Mouse (Mus musculus) testis, adult 2 months (tissue): Measurements from ENCODE around the gene Lipm. TPM values are rescaled to one million over a fixed set of nuclear protein-coding genes. Genes with fewer than 3 reads are reported as not detected.

Experiments
- H3K27ac ChIP-seq: fragments of 200-500 bp; 2 replicates; pipeline ENCODE4 v1.5.1; 2012; ENCODE audit warnings: low read depth, low read length; ENCODE audit not compliant: control insufficient read depth, insufficient read depth
- H3K27me3 ChIP-seq: fragments of 200-500 bp; 2 replicates; pipeline ENCODE4 v1.6.1; 2012; ENCODE audit warnings: mild to moderate bottlenecking, low read length, moderate library complexity; ENCODE audit not compliant: control insufficient read depth, insufficient read depth
- H3K36me3 ChIP-seq: fragments of 200-500 bp; 2 replicates; pipeline ENCODE4 v1.6.1; 2012; ENCODE audit warnings: mild to moderate bottlenecking, low read length; ENCODE audit not compliant: control insufficient read depth, insufficient read depth
- H3K4me1 ChIP-seq: fragments of 200-500 bp; 2 replicates; pipeline ENCODE4 v1.6.1; 2012; ENCODE audit warnings: low read length; ENCODE audit not compliant: control insufficient read depth, insufficient read depth
- H3K4me3 ChIP-seq: fragments of 200-500 bp; 2 replicates; pipeline ENCODE4 v1.5.1; 2012; ENCODE audit warnings: low read depth, mild to moderate bottlenecking, low read length, moderate library complexity, mixed read lengths; ENCODE audit not compliant: control insufficient read depth
- CTCF ChIP-seq: fragments of 200-500 bp; IDR thresholded peaks from 2 replicates; pipeline ENCODE4 v1.5.1; 2012; ENCODE audit warnings: low read depth, mild to moderate bottlenecking, inconsistent platforms, low read length, moderate library complexity; ENCODE audit not compliant: control insufficient read depth, insufficient read depth, insufficient replicate concordance
- POLR2A ChIP-seq: fragments of 200-500 bp; IDR thresholded peaks from 2 replicates; pipeline ENCODE4 v1.6.1; 2012; ENCODE audit warnings: low read depth, mild to moderate bottlenecking, inconsistent platforms, low read length, moderate library complexity; ENCODE audit not compliant: control insufficient read depth
- polyA plus RNA-seq: library from polyadenylated mRNA; depleted of rRNA; stranded (reverse); fragments of >200 nt; gene quantifications from 2 replicates; pipeline ENCODE4 v1.2.3, GENCODE M21; 2012; rRNA removed

Lipm gene
- polyA plus RNA-seq, 1 experiment: not detected

DNA sequence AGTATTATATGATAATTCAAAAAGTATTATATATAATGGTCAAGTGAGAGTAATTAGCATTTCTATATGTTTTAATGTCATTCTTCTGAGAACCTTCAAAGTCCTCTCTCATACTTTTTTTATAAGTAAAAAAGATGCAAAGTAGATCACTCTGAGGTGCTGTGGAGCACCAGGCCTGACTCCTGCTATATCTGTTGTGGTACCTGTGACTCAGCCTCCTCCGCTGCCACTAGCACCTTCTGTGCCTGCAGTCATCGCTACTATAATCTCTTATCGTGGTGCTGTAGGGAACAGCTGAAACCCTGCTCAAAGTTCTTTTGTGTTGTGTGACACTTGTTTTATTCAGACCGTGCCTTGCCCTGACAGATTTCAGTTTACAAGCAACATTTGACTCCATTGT is 65.7 kb downstream of the Lipm start:
- Histone ChIP-seq H3K27me3 (no peaks in the 10 kb centered on the region), H3K36me3 (no peaks in the 10 kb centered on the region)
- TF ChIP-seq POLR2A (no peak), CTCF (no peak)

DNA sequence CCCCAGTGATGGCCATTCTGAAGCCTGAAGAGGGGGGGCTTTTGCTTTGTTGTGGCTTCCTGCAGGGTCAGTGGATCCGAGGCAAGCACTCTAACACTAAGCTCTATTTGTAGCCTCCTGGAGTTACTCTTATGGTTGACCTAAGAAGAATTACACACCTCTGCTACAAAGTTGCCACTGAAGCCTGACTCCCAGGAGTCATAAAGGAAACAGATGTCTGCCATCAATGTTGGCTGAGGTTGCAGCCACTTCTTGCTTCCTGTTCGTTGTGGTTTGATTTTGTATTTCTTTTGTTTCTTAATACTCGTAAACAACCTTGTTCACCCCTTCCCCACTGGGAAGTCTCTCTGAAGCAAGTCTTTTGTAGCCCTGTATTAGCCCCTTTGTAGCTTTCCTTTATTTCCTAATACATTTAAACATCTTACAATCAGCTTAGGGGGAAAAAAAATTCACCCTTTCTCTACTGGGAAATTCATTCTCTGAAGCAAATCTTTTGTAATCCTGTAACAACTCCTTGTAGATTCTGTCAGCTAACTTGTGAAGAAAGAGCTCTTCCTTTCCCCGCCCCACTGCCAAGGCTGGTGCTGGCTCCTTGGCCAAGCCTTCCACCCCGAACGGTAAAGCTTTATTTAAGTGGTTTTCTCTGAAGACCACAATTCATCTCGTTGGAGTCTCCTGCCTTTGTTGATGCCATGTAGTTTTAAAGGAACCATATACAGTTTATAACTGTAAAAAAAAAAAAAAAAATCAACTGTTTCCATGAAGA is 67.3 kb downstream of the Lipm start:
- no peaks in the 10 kb centered on the region for H3K4me1 ChIP-seq
- no peak overlapping the region for H3K27ac ChIP-seq
- H3K27me3 ChIP-seq: no peaks in the 10 kb centered on the region
- TF ChIP-seq CTCF (no peak), POLR2A (no peak)
- no peak overlapping the region for H3K4me3 ChIP-seq
- H3K36me3 ChIP-seq: no peaks in the 10 kb centered on the region

More for the DNA sequence above, 65.7 kb downstream of the Lipm start:
- Histone ChIP-seq H3K4me3 (no peak overlapping the region), H3K4me1 (no peaks in the 10 kb centered on the region), H3K27ac (no peak overlapping the region)

DNA sequence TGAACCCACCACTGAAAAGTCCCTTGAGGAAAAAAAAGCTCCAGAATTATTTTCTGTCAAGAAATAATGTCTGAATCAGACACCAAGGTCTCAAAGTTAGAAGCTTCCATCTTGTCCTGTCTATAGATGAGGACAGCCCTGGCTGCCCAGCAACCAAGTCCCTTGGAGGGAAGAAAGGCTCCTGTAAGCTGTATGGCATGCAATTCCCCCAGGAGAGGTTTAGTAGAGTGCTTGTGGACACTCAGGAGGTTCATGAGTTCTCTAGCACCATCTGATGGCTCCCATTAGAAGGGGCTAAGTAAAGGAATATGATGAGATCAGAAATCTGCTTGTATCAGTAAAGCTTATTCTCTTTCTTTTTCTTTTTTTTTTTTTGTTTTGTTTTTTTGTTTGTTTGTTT is 68.4 kb downstream of the Lipm start:
- H3K27ac ChIP-seq: no peak overlapping the region
- H3K4me1 ChIP-seq: no peaks in the 10 kb centered on the region
- TF ChIP-seq POLR2A (no peak), CTCF (no peak)
- H3K36me3 ChIP-seq: no peaks in the 10 kb centered on the region
- H3K27me3 ChIP-seq: no peaks in the 10 kb centered on the region
- H3K4me3 ChIP-seq: no peak overlapping the region

DNA sequence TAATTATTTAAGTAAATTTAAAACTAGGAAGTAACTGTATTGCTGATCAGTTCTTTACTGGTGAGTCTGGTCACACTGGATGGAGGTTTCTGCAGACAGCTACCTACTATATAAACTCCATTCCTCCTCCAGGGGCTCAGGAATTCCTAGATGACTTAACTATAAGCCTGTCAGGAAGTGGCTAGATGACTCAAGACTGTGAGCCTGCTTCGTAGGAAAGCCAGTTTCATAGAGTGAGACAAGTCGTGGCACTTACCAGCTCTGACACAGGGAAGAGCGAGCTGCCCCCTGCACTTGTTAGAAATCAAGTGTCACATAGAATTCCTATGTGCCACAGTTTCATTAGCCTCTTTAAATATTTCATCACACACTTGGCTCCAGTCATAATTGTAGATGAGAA is 70.4 kb downstream of the Lipm start:
- H3K4me1 ChIP-seq: no peaks in the 10 kb centered on the region
- H3K36me3 ChIP-seq: no peaks in the 10 kb centered on the region
- H3K4me3 ChIP-seq: no peak overlapping the region
- TF ChIP-seq CTCF: no peak
- no peak for TF ChIP-seq POLR2A
- no peaks in the 10 kb centered on the region for H3K27me3 ChIP-seq
- H3K27ac ChIP-seq: no peak overlapping the region

Other genes with a start within 250 kb of the Lipm start
- gene Lipf, start 139.7 kb upstream of the Lipm start, polyA plus RNA-seq: 5.4 and 6.1 TPM in 2 replicates
- 0.06 and 0.08 TPM in 2 replicates for gene Lipk, start 92.6 kb upstream of the Lipm start, polyA plus RNA-seq
- not detected in 2 replicates for gene Lipn, start 33.6 kb upstream of the Lipm start, polyA plus RNA-seq
- gene Ankrd22, start 65.1 kb downstream of the Lipm start, polyA plus RNA-seq: 2.2 and 2.8 TPM in 2 replicates
- gene Stambpl1, start 91.3 kb downstream of the Lipm start, polyA plus RNA-seq: 38.0 and 42.9 TPM in 2 replicates
- gene Acta2, start 154.7 kb downstream of the Lipm start, polyA plus RNA-seq: 90.9 and 175 TPM in 2 replicates
- gene Fas, start 189.7 kb downstream of the Lipm start, polyA plus RNA-seq: 0.55 TPM in 1 of 2 replicates, not detected in the other